Mouse (Mus musculus) ovary, adult 10 weeks (tissue): Measurements from ENCODE around the gene Osr1. TPM values are rescaled to one million over a fixed set of nuclear protein-coding genes. Genes with fewer than 3 reads are reported as not detected.

Experiments used
- polyA plus RNA-seq: library from polyadenylated mRNA; stranded (reverse); fragments of 350-450 nt; fragmentation: Illumina TruSeq; extraction: RNeasy Lipid Tissue Mini Kit (QIAGEN cat#74804); gene quantifications from one replicate; pipeline ENCODE4 v1.2.3, GENCODE M21; 2014

Gene Osr1
- 0.46 TPM for polyA plus RNA-seq

GRCm38 (mm10) chr12:9569971-9570370 lies at the start of gene Osr1:
Osr1 (plus strand) TSS chr12:9570116.

